Mouse (Mus musculus): ENCODE data around the gene Alkbh3. TPM values are rescaled to one million over a fixed set of nuclear protein-coding genes. Genes with fewer than 3 reads are reported as not detected.

The Alkbh3 gene
- total and polyA plus RNA-seq, 3 experiments, result not detected

DNA sequence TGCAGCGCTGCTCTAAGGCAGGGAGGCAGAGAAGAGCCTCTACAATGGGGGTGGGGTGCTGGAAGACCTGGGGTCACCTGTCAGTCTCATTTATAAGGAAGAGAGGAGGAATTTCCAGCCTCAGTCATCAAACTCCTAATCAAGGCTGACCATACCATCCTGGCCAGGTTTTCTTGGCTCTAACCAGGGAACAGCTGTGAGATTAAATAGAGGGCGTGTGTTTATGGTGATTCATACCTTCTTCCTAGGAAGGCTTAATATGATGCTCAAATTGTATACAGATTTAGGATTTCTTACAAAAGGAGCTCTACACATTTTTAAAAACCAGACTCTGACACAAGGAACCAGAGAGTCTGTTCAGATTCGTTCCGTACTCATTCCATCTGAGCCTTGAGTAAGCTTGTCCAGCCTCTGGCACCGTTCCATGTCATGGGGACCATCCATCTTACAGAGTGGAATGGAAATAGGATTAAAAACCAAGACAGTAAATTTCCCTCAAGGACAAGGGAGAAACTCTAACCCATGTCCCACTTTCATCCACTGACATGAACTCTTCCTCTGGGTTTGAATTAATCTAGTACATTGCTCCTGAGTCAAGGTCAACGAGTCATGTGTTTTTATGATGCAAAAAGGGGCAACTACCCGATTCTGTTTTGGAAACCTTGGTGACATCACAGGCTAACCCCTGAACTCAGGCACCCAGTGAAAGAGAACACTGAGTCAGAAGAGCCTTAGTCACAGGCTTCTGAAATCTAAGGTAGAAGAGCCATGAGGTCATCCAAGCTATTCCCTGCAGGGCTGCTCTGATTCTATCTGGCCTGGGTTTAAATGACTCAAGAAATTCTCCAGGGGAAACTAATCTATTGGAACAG lies 31.1 kb downstream of the Alkbh3 start:
- Histone ChIP-seq H3K36me3 (ENCODE audit: control insufficient read depth in 1 of 2, insufficient read depth in 2 of 2, low read length in 2 of 2) (no peaks in the 10 kb centered on the region), H3K4me1 (ENCODE audit: control insufficient read depth in 1 of 2, insufficient read depth in 2 of 2, low read length in 2 of 2) (no peaks in the 10 kb centered on the region), H3K9ac (ENCODE audit: control insufficient read depth, low read depth, low read length, poor library complexity, severe bottlenecking) (no peak overlapping the region), H3K4me3 (ENCODE audit: control insufficient read depth in 1 of 2, insufficient read depth in 1 of 2, low read depth in 2 of 2, low read length in 2 of 2) (no peak overlapping the region), H3K27ac (ENCODE audit: control insufficient read depth, low read depth, low read length) (no peak overlapping the region), H3K27me3 (ENCODE audit: control insufficient read depth in 1 of 2, insufficient read depth in 2 of 2, low read length in 2 of 2) (peaks cover 0 to 8% of the 10 kb centered on the region in 2 experiments; a peak in 1 of 4 replicates), H3K9me3 (replicated peaks; ENCODE audit: insufficient read depth, low read length) (no peaks in the 10 kb centered on the region), H3K79me2 (ENCODE audit: control insufficient read depth, insufficient read depth, low read length, poor library complexity) (no peaks in the 10 kb centered on the region)
- DNase-seq (ENCODE audit: low read depth, low spot score), result no peak
- TF ChIP-seq ZKSCAN1 (IDR thresholded peaks at IDR 0.05; ENCODE audit: low read depth, low read length) (no peak), ZMIZ1 (IDR thresholded peaks at IDR 0.05; ENCODE audit: low read depth, low read length) (no peak), MYC (IDR thresholded peaks at IDR 0.05; ENCODE audit: low read depth, low read length) (no peak), ZNF384 (IDR thresholded peaks at IDR 0.05; ENCODE audit: low read depth, low read length) (no peak), MAZ (IDR thresholded peaks at IDR 0.05; ENCODE audit: low read depth, low read length) (no peak)

DNA sequence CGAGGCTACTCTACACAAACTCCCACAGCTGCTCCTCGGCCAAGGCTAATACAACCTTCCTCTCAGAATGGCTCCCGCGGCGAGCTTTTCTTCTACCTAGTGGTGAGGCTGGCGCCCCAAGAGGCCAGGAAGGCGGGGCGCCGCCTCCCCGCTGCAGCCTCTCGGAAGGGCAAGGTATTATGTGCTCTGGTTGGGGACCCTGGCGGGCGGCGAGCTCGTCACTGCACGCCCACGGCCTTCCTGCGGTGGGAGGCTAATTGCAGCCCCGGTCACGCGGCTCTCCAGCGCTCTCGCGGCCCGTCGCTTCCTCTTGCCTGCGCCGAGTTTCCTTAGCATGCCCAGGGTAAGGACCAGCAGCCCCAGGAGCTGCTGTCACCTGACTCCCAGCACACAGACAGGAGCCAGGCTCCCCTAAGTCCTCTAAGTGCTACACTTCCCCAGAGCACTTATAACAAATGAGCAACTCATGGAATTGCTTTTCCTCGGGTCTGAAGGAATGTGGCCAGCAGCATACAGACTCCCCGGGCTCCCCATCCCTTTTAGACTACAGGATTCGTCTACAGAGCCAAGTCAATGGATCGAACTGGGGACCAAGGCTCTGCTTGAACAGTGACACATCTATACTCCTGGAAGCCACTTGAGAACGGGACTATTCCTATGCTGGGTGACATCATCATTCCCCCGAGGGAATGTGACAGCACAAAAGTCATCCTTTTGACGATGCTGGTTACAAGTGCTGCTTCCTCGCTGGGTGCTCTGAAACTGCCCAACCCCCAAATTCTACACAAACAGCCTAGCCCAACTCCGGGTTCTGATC lies 34.0 kb downstream of the Alkbh3 start:
- H3K79me2 ChIP-seq (ENCODE audit: control insufficient read depth, insufficient read depth, low read length, poor library complexity), result no peaks in the 10 kb centered on the region
- no peaks in the 10 kb centered on the region for H3K4me1 ChIP-seq (ENCODE audit: control insufficient read depth in 1 of 2, insufficient read depth in 2 of 2, low read length in 2 of 2)
- DNase-seq (ENCODE audit: low read depth, low spot score), result no peak
- no peak overlapping the region for H3K4me3 ChIP-seq (ENCODE audit: control insufficient read depth in 1 of 2, insufficient read depth in 1 of 2, low read depth in 2 of 2, low read length in 2 of 2)
- H3K9me3 ChIP-seq (replicated peaks; ENCODE audit: insufficient read depth, low read length), result no peaks in the 10 kb centered on the region
- H3K27ac ChIP-seq (ENCODE audit: control insufficient read depth, low read depth, low read length), result no peak overlapping the region
- H3K36me3 ChIP-seq (ENCODE audit: control insufficient read depth in 1 of 2, insufficient read depth in 2 of 2, low read length in 2 of 2), result no peaks in the 10 kb centered on the region
- no peak overlapping the region for H3K9ac ChIP-seq (ENCODE audit: control insufficient read depth, low read depth, low read length, poor library complexity, severe bottlenecking)
- TF ChIP-seq MXI1 (IDR thresholded peaks at IDR 0.05; ENCODE audit: low read depth, low read length) (no peak), ZC3H11A (IDR thresholded peaks at IDR 0.05; ENCODE audit: low read depth, low read length) (no peak), EP300 (IDR thresholded peaks at IDR 0.05; ENCODE audit: low read depth in 1 of 2, low read length in 2 of 2) (no peak), USF2 (IDR thresholded peaks at IDR 0.05; ENCODE audit: borderline replicate concordance in 1 of 2, insufficient read depth in 1 of 2, low read depth in 1 of 2, low read length in 2 of 2) (no peak), NELFE (IDR thresholded peaks at IDR 0.05; ENCODE audit: low read depth, low read length) (no peak)
- peaks cover 0 to 8% of the 10 kb centered on the region in 2 experiments; a peak in 3 of 4 replicates for H3K27me3 ChIP-seq (ENCODE audit: control insufficient read depth in 1 of 2, insufficient read depth in 2 of 2, low read length in 2 of 2)

Data from MEL (cell line).